Mouse (Mus musculus) olfactory bulb, adult 2 months (tissue): ENCODE data around the gene Fam222a.

Experiments
- CTCF ChIP-seq: fragments of 200-500 bp; IDR thresholded peaks from 2 replicates; pipeline ENCODE4 v1.5.1; 2012; ENCODE audit warnings: low read depth, mild to moderate bottlenecking, low read length, moderate library complexity; ENCODE audit not compliant: insufficient read depth
- POLR2A ChIP-seq: fragments of 200-500 bp; IDR thresholded peaks from 2 replicates; pipeline ENCODE4 v1.6.1; 2012; ENCODE audit warnings: mild to moderate bottlenecking, low read depth, low read length, moderate library complexity; ENCODE audit not compliant: insufficient read depth

GRCm38 (mm10) chr5:114545076-114545475, 22.7 kb upstream of the Fam222a start:
- TF ChIP-seq POLR2A (no peak), CTCF (no peak)
